ENCODE assay signal across 14 mouse cellular contexts in genomic region chr5:61355263-61355981, GRCm38 (mm10).
DNase-seq lines count a peak whose midpoint lies in the region; ATAC-seq and TF ChIP-seq lines count a peak whose summit lies in the region.
"Had no signal": no experiment of that assay in that cellular context is flagged by ENCODE, and none has a peak within 500 bp of the region (broad histone marks: within the 10 kb centered on the region; RNA-seq: fewer than 3 reads in every experiment).

No protein-coding gene starts in this region.

- H3K4me3 ChIP-seq in hindbrain, embryonic 13.5 days, result no peak overlapping the region
- H3K4me3 ChIP-seq in hindbrain, embryonic 10.5 days, result no peak overlapping the region
- H3K4me3 ChIP-seq in midbrain, embryonic 14.5 days (replicated peaks; ENCODE audit: low read depth, low read length), result no peak overlapping the region
- no peak overlapping the region for H3K4me3 ChIP-seq in midbrain, embryonic 11.5 days (ENCODE audit: low read depth, low read length)
- H3K4me3 ChIP-seq in forebrain, embryonic 13.5 days, result no peak overlapping the region
- no peak overlapping the region for H3K4me3 ChIP-seq in midbrain, postnatal 0 days (ENCODE audit: low read depth, low read length)
- H3K4me3 ChIP-seq: kidney, embryonic 15.5 days; myocyte had no signal

- H3K27me3 ChIP-seq in hindbrain, embryonic 13.5 days, result no peaks in the 10 kb centered on the region
- no peaks in the 10 kb centered on the region for H3K27me3 ChIP-seq in hindbrain, embryonic 10.5 days (ENCODE audit: insufficient read depth, poor library complexity, severe bottlenecking)
- H3K27me3 ChIP-seq in midbrain, embryonic 14.5 days (ENCODE audit: control insufficient read depth, insufficient read depth, low read length), result no peaks in the 10 kb centered on the region
- H3K27me3 ChIP-seq in midbrain, embryonic 11.5 days (ENCODE audit: control insufficient read depth, insufficient read depth, low read length), result no peaks in the 10 kb centered on the region
- H3K27me3 ChIP-seq in forebrain, embryonic 13.5 days, result no peaks in the 10 kb centered on the region
- no peaks in the 10 kb centered on the region for H3K27me3 ChIP-seq in midbrain, postnatal 0 days (ENCODE audit: insufficient read depth, low read length)
- H3K27me3 ChIP-seq: kidney, embryonic 15.5 days had no signal

- DNase-seq in hindbrain, embryonic 10.5 days (ENCODE audit: low spot score), result no peak
- DNase-seq in midbrain, embryonic 14.5 days, result peak; percentile 38
- no peak for DNase-seq in midbrain, embryonic 11.5 days (ENCODE audit: low spot score, missing footprints)
- DNase-seq in midbrain, postnatal 0 days (ENCODE audit: low spot score), result peak; percentile 52
- DNase-seq in spleen, adult 18-20 months, result no peak
- DNase-seq: adrenal gland, adult 8-10 months; cerebellum, adult 9-11 months; heart, adult 18-20 months; thymus, postnatal 25 days had no signal

- H3K9ac ChIP-seq in hindbrain, embryonic 13.5 days, result no peak overlapping the region
- H3K9ac ChIP-seq in midbrain, embryonic 14.5 days (replicated peaks; ENCODE audit: low read length), result no peak overlapping the region
- H3K9ac ChIP-seq in midbrain, embryonic 11.5 days (ENCODE audit: low read length), result no peak overlapping the region
- no peak overlapping the region for H3K9ac ChIP-seq in forebrain, embryonic 13.5 days
- no peak overlapping the region for H3K9ac ChIP-seq in midbrain, postnatal 0 days (replicated peaks; ENCODE audit: low read length, poor library complexity, severe bottlenecking)
- H3K9ac ChIP-seq: kidney, embryonic 15.5 days had no signal

- no peaks in the 10 kb centered on the region for H3K4me1 ChIP-seq in hindbrain, embryonic 13.5 days (replicated peaks)
- no peaks in the 10 kb centered on the region for H3K4me1 ChIP-seq in hindbrain, embryonic 10.5 days (replicated peaks)
- no peaks in the 10 kb centered on the region for H3K4me1 ChIP-seq in midbrain, embryonic 14.5 days (ENCODE audit: control insufficient read depth, insufficient read depth, low read length)
- no peaks in the 10 kb centered on the region for H3K4me1 ChIP-seq in midbrain, embryonic 11.5 days (ENCODE audit: control insufficient read depth, insufficient read depth, low read length)
- H3K4me1 ChIP-seq in forebrain, embryonic 13.5 days, result no peaks in the 10 kb centered on the region
- no peaks in the 10 kb centered on the region for H3K4me1 ChIP-seq in midbrain, postnatal 0 days (ENCODE audit: insufficient read depth, low read length)
- H3K4me1 ChIP-seq: kidney, embryonic 15.5 days had no signal

- H3K36me3 ChIP-seq in hindbrain, embryonic 13.5 days, result no peaks in the 10 kb centered on the region
- no peaks in the 10 kb centered on the region for H3K36me3 ChIP-seq in hindbrain, embryonic 10.5 days
- no peaks in the 10 kb centered on the region for H3K36me3 ChIP-seq in midbrain, embryonic 14.5 days (ENCODE audit: control insufficient read depth, insufficient read depth, low read length)
- H3K36me3 ChIP-seq in midbrain, embryonic 11.5 days (ENCODE audit: control insufficient read depth, insufficient read depth, low read length), result no peaks in the 10 kb centered on the region
- H3K36me3 ChIP-seq in forebrain, embryonic 13.5 days (ENCODE audit: poor library complexity, severe bottlenecking), result no peaks in the 10 kb centered on the region
- H3K36me3 ChIP-seq in midbrain, postnatal 0 days (ENCODE audit: insufficient read depth, low read length), result no peaks in the 10 kb centered on the region
- H3K36me3 ChIP-seq: kidney, embryonic 15.5 days had no signal

- no peak overlapping the region for H3K4me2 ChIP-seq in hindbrain, embryonic 13.5 days
- H3K4me2 ChIP-seq in midbrain, embryonic 14.5 days (ENCODE audit: low read length), result no peak overlapping the region
- no peak overlapping the region for H3K4me2 ChIP-seq in midbrain, embryonic 11.5 days
- H3K4me2 ChIP-seq in forebrain, embryonic 13.5 days, result no peak overlapping the region
- H3K4me2 ChIP-seq in midbrain, postnatal 0 days (ENCODE audit: low read depth, low read length, poor library complexity, severe bottlenecking), result no peak overlapping the region
- H3K4me2 ChIP-seq: kidney, embryonic 15.5 days had no signal

- H3K9me3 ChIP-seq in hindbrain, embryonic 13.5 days, result no peaks in the 10 kb centered on the region
- no peaks in the 10 kb centered on the region for H3K9me3 ChIP-seq in hindbrain, embryonic 10.5 days
- H3K9me3 ChIP-seq in midbrain, embryonic 14.5 days (ENCODE audit: control insufficient read depth, low read length), result no peaks in the 10 kb centered on the region
- no peaks in the 10 kb centered on the region for H3K9me3 ChIP-seq in midbrain, embryonic 11.5 days (ENCODE audit: control insufficient read depth, low read length)
- no peaks in the 10 kb centered on the region for H3K9me3 ChIP-seq in forebrain, embryonic 13.5 days (replicated peaks)
- no peaks in the 10 kb centered on the region for H3K9me3 ChIP-seq in midbrain, postnatal 0 days (ENCODE audit: low read length)
- H3K9me3 ChIP-seq: kidney, embryonic 15.5 days had no signal

- WGBS in hindbrain, embryonic 13.5 days, result 85% methylated on average over 6 of the region's 6 CpGs
- 93% methylated on average over 6 of the region's 6 CpGs for WGBS in hindbrain, embryonic 10.5 days
- 83% methylated on average over 6 of the region's 6 CpGs for WGBS in midbrain, embryonic 14.5 days
- 90% methylated on average over 6 of the region's 6 CpGs for WGBS in midbrain, embryonic 11.5 days
- 46% methylated on average over 6 of the region's 6 CpGs for WGBS in forebrain, embryonic 13.5 days
- 72% methylated on average over 6 of the region's 6 CpGs for WGBS in midbrain, postnatal 0 days

- no peak overlapping the region for H3K27ac ChIP-seq in hindbrain, embryonic 13.5 days
- no peak overlapping the region for H3K27ac ChIP-seq in hindbrain, embryonic 10.5 days
- H3K27ac ChIP-seq in midbrain, embryonic 14.5 days (replicated peaks; ENCODE audit: low read depth, low read length), result no peak overlapping the region
- H3K27ac ChIP-seq in midbrain, embryonic 11.5 days (ENCODE audit: low read depth, low read length), result no peak overlapping the region
- H3K27ac ChIP-seq in forebrain, embryonic 13.5 days, result peak overlapping the region; percentile 74
- no peak overlapping the region for H3K27ac ChIP-seq in midbrain, postnatal 0 days (ENCODE audit: low read depth, low read length)
- H3K27ac ChIP-seq: kidney, embryonic 15.5 days had no signal

- no peak for TF ChIP-seq CTCF in midbrain, postnatal 0 days (IDR thresholded peaks at IDR 0.05)

- peak; percentile 75 for ATAC-seq in hindbrain, embryonic 13.5 days (ENCODE audit: low FRiP score)
- ATAC-seq in midbrain, embryonic 14.5 days (ENCODE audit: low FRiP score, low TSS enrichment), result peak; percentile 57; the same call in 1 of the 2 replicates
- no peak for ATAC-seq in midbrain, embryonic 11.5 days (ENCODE audit: low FRiP score)
- peak; percentile 94 for ATAC-seq in forebrain, embryonic 13.5 days
- ATAC-seq in midbrain, postnatal 0 days (ENCODE audit: low FRiP score), result no peak
- ATAC-seq: inflammation-experienced regulatory T-cells, adult 6 months had no signal

Comparison
In these comparisons a context has a peak if more than half of its experiments do, and no peak if none do; other contexts are left out.
1. ATAC-seq: peak in hindbrain, embryonic 13.5 days (single experiment), midbrain, embryonic 14.5 days (single experiment) and forebrain, embryonic 13.5 days (single experiment); none in midbrain, embryonic 11.5 days (single experiment) and midbrain, postnatal 0 days (single experiment).
2. DNase-seq: peak in midbrain, embryonic 14.5 days (single experiment) and midbrain, postnatal 0 days (single experiment); none in hindbrain, embryonic 10.5 days (single experiment), midbrain, embryonic 11.5 days (single experiment) and spleen, adult 18-20 months (0 of 2).